Mouse (Mus musculus): ENCODE data around the gene Mrto4. TPM values are rescaled to one million over a fixed set of nuclear protein-coding genes. Genes with fewer than 3 reads are reported as not detected.

Mrto4 gene
- polyA plus RNA-seq (2017; shearing (Covaris generic)), result 61.1 TPM

GRCm38 (mm10) chr4:139351931-139352711, at the start of gene Mrto4, which contains the start of the genes Emc1 and Ubr4:
Gene Mrto4, minus strand, starts transcription at chr4:139352576.
Gene Emc1, plus strand, starts transcription at chr4:139352587.
Gene Ubr4, plus strand, starts transcription at chr4:139352609.

GRCm38 (mm10) chr4:139310171-139310898, 42.0 kb downstream of the Mrto4 start, which contains the start of the genes Pqlc2 and Akr7a5:
Gene Pqlc2, minus strand, starts transcription at chr4:139310708.
Gene Akr7a5, plus strand, starts transcription at chr4:139310744.

Other genes starting within 250 kb of the Mrto4 start
- gene Minos1, start 221.5 kb downstream of the Mrto4 start, polyA plus RNA-seq (2017; shearing (Covaris generic)), result 244 TPM
- gene Capzb, start 159.7 kb downstream of the Mrto4 start, polyA plus RNA-seq (2017; shearing (Covaris generic)), result 579 TPM
- gene Pqlc2, start 41.9 kb downstream of the Mrto4 start, polyA plus RNA-seq (2017; shearing (Covaris generic)), result 4.2 TPM
- 29.3 TPM for gene Akr7a5, start 41.8 kb downstream of the Mrto4 start, polyA plus RNA-seq (2017; shearing (Covaris generic))
- 39.1 TPM for gene Emc1, start within 50 bp of the Mrto4 start, polyA plus RNA-seq (2017; shearing (Covaris generic))
- gene Ubr4, start within 50 bp of the Mrto4 start, polyA plus RNA-seq (2017; shearing (Covaris generic)), result 57.7 TPM
- 5.5 TPM for gene Iffo2, start 178.0 kb upstream of the Mrto4 start, polyA plus RNA-seq (2017; shearing (Covaris generic))